25 mouse cellular contexts compared by ENCODE assay signal in the genomic region with DNA sequence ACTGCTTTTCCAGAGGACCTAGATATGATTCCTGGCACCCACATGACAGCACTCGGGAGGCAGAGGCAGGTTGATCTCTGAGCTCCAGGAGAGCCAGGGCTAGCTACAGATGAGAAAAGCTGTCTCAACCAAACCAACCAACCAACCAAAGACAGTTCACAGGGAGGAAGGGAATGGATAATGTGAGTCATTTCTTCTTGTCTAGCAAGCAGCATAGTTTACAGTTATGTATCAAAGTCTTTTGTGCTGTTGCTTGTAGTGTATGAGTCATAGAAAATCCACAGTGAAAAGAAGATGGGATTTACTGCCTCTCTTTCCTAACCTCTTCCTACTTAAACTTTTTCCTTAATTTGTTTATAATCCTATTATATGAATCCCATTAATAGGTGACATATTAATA. TPM values are rescaled to one million over a fixed set of nuclear protein-coding genes. Genes with fewer than 3 reads are reported as not detected.
DNase-seq lines count a peak whose midpoint lies in the region; ATAC-seq and TF ChIP-seq lines count a peak whose summit lies in the region.
"Had no signal": no experiment of that assay in that cellular context is flagged by ENCODE, and none has a peak within 500 bp of the region (broad histone marks: within the 10 kb centered on the region; RNA-seq: fewer than 3 reads in every experiment).

No protein-coding gene starts in this region.

- H3K4me3 ChIP-seq in intestine, embryonic 15.5 days (replicated peaks) = no peak overlapping the region
- H3K4me3 ChIP-seq in hindbrain, embryonic 16.5 days (ENCODE audit: low read length) = no peak overlapping the region
- H3K4me3 ChIP-seq: embryonic facial prominence, embryonic 12.5 days; erythroblast, embryonic 14.5 days; forebrain, embryonic 13.5 days; heart, embryonic 10.5 days; hindbrain, embryonic 15.5 days; left cerebral cortex, adult 2 months; lung, embryonic 15.5 days; midbrain, embryonic 10.5 days; neural tube, embryonic 15.5 days had no signal

- H3K9me3 ChIP-seq in intestine, embryonic 15.5 days = no peaks in the 10 kb centered on the region
- no peaks in the 10 kb centered on the region for H3K9me3 ChIP-seq in hindbrain, embryonic 16.5 days (ENCODE audit: control insufficient read depth, low read length)
- H3K9me3 ChIP-seq: embryonic facial prominence, embryonic 12.5 days; heart, embryonic 10.5 days; hindbrain, embryonic 15.5 days; neural tube, embryonic 15.5 days had no signal

- peak; percentile 71 for ATAC-seq in Patski
- 0 out of 2 replicates have a peak, but pooled peaks have one; percentile 31 for ATAC-seq in intestine, embryonic 15.5 days
- no peak for ATAC-seq in hindbrain, embryonic 16.5 days
- ATAC-seq: forebrain, embryonic 13.5 days had no signal

- no peaks in the 10 kb centered on the region for H3K27me3 ChIP-seq in Patski
- no peaks in the 10 kb centered on the region for H3K27me3 ChIP-seq in intestine, embryonic 15.5 days (replicated peaks)
- H3K27me3 ChIP-seq in hindbrain, embryonic 16.5 days (replicated peaks; ENCODE audit: control insufficient read depth, insufficient read depth, low read length) = no peaks in the 10 kb centered on the region
- H3K27me3 ChIP-seq: embryonic facial prominence, embryonic 12.5 days; forebrain, embryonic 13.5 days; hindbrain, embryonic 15.5 days; lung, embryonic 15.5 days; neural tube, embryonic 15.5 days had no signal

- CTCF ChIA-PET in Patski (lab: Charles Lee) = interaction anchor here (1.5 to 1.6 kb wide), 3 partner anchors 13 to 25 kb away, joined by 3 to 6 read pairs (median 4); no protein-coding TSS in a partner anchor

- in situ Hi-C loops in Patski (cut with MboI; ENCODE audit: low pct_unique_long_range_greater_than_20kb) = no loop called here

- 95% methylated on average over 1 of the region's 1 CpGs for WGBS in intestine, embryonic 15.5 days
- WGBS in hindbrain, embryonic 16.5 days = 88% methylated on average over 1 of the region's 1 CpGs

- no peaks in the 10 kb centered on the region for H3K36me3 ChIP-seq in intestine, embryonic 15.5 days
- no peaks in the 10 kb centered on the region for H3K36me3 ChIP-seq in hindbrain, embryonic 16.5 days (ENCODE audit: control insufficient read depth, insufficient read depth, low read length)
- H3K36me3 ChIP-seq: hindbrain, embryonic 15.5 days; neural tube, embryonic 15.5 days had no signal

- no peak overlapping the region for H3K9ac ChIP-seq in intestine, embryonic 15.5 days
- no peak overlapping the region for H3K9ac ChIP-seq in hindbrain, embryonic 16.5 days (ENCODE audit: low read depth, low read length)
- H3K9ac ChIP-seq: embryonic facial prominence, embryonic 12.5 days; forebrain, embryonic 13.5 days; hindbrain, embryonic 15.5 days; liver, embryonic 14.5 days; lung, embryonic 15.5 days; neural tube, embryonic 15.5 days had no signal

- no peak overlapping the region for H3K4me2 ChIP-seq in intestine, embryonic 15.5 days (replicated peaks)
- H3K4me2 ChIP-seq in hindbrain, embryonic 16.5 days (ENCODE audit: low read length) = no peak overlapping the region
- H3K4me2 ChIP-seq: embryonic facial prominence, embryonic 12.5 days; forebrain, embryonic 13.5 days; hindbrain, embryonic 15.5 days; lung, embryonic 15.5 days; neural tube, embryonic 15.5 days had no signal

- TF ChIP-seq CTCF in Patski (IDR thresholded peaks at IDR 0.05) = no peak

- H3K4me1 ChIP-seq in intestine, embryonic 15.5 days (replicated peaks) = no peaks in the 10 kb centered on the region
- no peaks in the 10 kb centered on the region for H3K4me1 ChIP-seq in hindbrain, embryonic 16.5 days (ENCODE audit: control insufficient read depth, insufficient read depth, low read depth, low read length)
- H3K4me1 ChIP-seq: embryonic facial prominence, embryonic 12.5 days; heart, embryonic 10.5 days; midbrain, embryonic 10.5 days had no signal

- no peak overlapping the region for H3K27ac ChIP-seq in intestine, embryonic 15.5 days
- no peak overlapping the region for H3K27ac ChIP-seq in hindbrain, embryonic 16.5 days (ENCODE audit: low read depth, low read length)
- H3K27ac ChIP-seq: embryonic facial prominence, embryonic 12.5 days; forebrain, embryonic 13.5 days; heart, embryonic 10.5 days; hindbrain, embryonic 15.5 days; kidney, postnatal 0 days; left cerebral cortex, adult 2 months; liver, embryonic 14.5 days; lung, embryonic 15.5 days; midbrain, embryonic 10.5 days; neural tube, embryonic 15.5 days had no signal

- POLR2A ChIA-PET in Patski (lab: Charles Lee) = no interaction called here

- DNase-seq in 3134 (ENCODE audit: extremely low read depth, insufficient read length, low spot score) (peak; percentile 44), Patski (ENCODE audit: low read depth, low spot score) (no peak)
- peak; percentile 20 for DNase-seq in CD4-positive helper T cell, adult 2 months (ENCODE audit: low read depth, low spot score)
- no peak for DNase-seq in heart, adult 8-10 months (ENCODE audit: low spot score)
- DNase-seq in kidney, adult 11 months = no peak
- DNase-seq: adrenal gland, postnatal 14 days; cerebellum, adult 11-12 months; cerebellum, postnatal 14 days; heart, postnatal 4 days; kidney, adult 2 months; lung, postnatal 4 days; thymus, postnatal 14 days had no signal

RNA-seq across cellular contexts. Expression of a gene that starts 5.3 kb away (rescaled TPM):
- 19.8 TPM for polyA plus RNA-seq in Patski (2021)
- 24.7 and 27.2 TPM in 2 replicates for polyA plus RNA-seq in intestine, embryonic 15.5 days (2015; fragmentation: Nextera tagmentation; extraction: Ambion mirVana)
- 18.0 TPM in 2 replicates for polyA plus RNA-seq in hindbrain, embryonic 16.5 days (2015; fragmentation: Nextera tagmentation; extraction: Ambion mirVana)
- 10 to 100 TPM; 10.7 to 14.1 (median 11.2) TPM for total RNA-seq in heart, adult 8-10 months (2022)
- polyA plus RNA-seq: erythroblast, embryonic 14.5 days had no signal

RNA-seq across cellular contexts. Expression of a gene that starts 17.6 kb away (rescaled TPM):
- 103 TPM for polyA plus RNA-seq in Patski (2021)
- polyA plus RNA-seq in intestine, embryonic 15.5 days (2015; fragmentation: Nextera tagmentation; extraction: Ambion mirVana) = 100 and 111 TPM in 2 replicates
- 220 and 236 TPM in 2 replicates for polyA plus RNA-seq in hindbrain, embryonic 16.5 days (2015; fragmentation: Nextera tagmentation; extraction: Ambion mirVana)
- 10 to 100 TPM; 63.5 to 67.1 (median 64.5) TPM for total RNA-seq in heart, adult 8-10 months (2022)

RNA-seq across cellular contexts. Expression of a gene that starts 34.7 kb away (rescaled TPM):
- polyA plus RNA-seq in Patski (2021) = 56.2 TPM
- 80.1 and 89.9 TPM in 2 replicates for polyA plus RNA-seq in intestine, embryonic 15.5 days (2015; fragmentation: Nextera tagmentation; extraction: Ambion mirVana)
- 45.2 and 55.1 TPM in 2 replicates for polyA plus RNA-seq in hindbrain, embryonic 16.5 days (2015; fragmentation: Nextera tagmentation; extraction: Ambion mirVana)
- 10 to 100 TPM; 31.5 to 36.2 (median 35.2) TPM for total RNA-seq in heart, adult 8-10 months (2022)

Comparison
In these comparisons a context has a peak if more than half of its experiments do, and no peak if none do; other contexts are left out.
1. DNase-seq: peak in 3134 (single experiment) and CD4-positive helper T cell, adult 2 months (single experiment); none in Patski (single experiment), heart, adult 8-10 months (single experiment) and kidney, adult 11 months (single experiment).